8 mouse cellular contexts compared by ENCODE assay signal in genomic region chrX:20060769-20061315, GRCm38 (mm10). TPM values are rescaled to one million over a fixed set of nuclear protein-coding genes. Genes with fewer than 3 reads are reported as not detected.
DNase-seq lines count a peak whose midpoint lies in the region; ATAC-seq lines count a peak whose summit lies in the region.

No protein-coding gene starts in this region.

- peak; percentile 24 for DNase-seq in adrenal gland, adult 2 months
- DNase-seq in adrenal gland, postnatal 4 days (ENCODE audit: low spot score in 2 of 2): no peak
- peak; percentile 10 for DNase-seq in right cerebral cortex, postnatal 4 days
- no peak for DNase-seq in right cerebral cortex, adult 18-20 months
- DNase-seq in limb, embryonic 11.5 days (ENCODE audit: low spot score): no peak
- DNase-seq in layer of hippocampus, adult 11-12 months (ENCODE audit: low spot score): no peak

- peak overlapping the region; percentile 86 for H3K4me2 ChIP-seq in heart, embryonic 15.5 days
- H3K4me2 ChIP-seq in limb, embryonic 11.5 days (ENCODE audit: low read depth, severe bottlenecking): peak overlapping the region; percentile 64
- H3K4me2 ChIP-seq in neural tube, embryonic 15.5 days: peak overlapping the region; percentile 72

- H3K27me3 ChIP-seq in heart, embryonic 15.5 days: 0 out of 2 replicates have a peak, but pooled peaks cover 3% of the 10 kb centered on the region
- peaks cover 9% of the 10 kb centered on the region for H3K27me3 ChIP-seq in limb, embryonic 11.5 days (ENCODE audit: control insufficient read depth, insufficient read depth, low read length)
- H3K27me3 ChIP-seq in neural tube, embryonic 15.5 days (replicated peaks): no peaks in the 10 kb centered on the region

- H3K27ac ChIP-seq in heart, embryonic 15.5 days: no peak overlapping the region
- no peak overlapping the region for H3K27ac ChIP-seq in limb, embryonic 11.5 days (replicated peaks; ENCODE audit: low read depth, low read length)
- H3K27ac ChIP-seq in neural tube, embryonic 15.5 days (replicated peaks): no peak overlapping the region

- no peak for ATAC-seq in heart, embryonic 15.5 days (replicated peaks; ENCODE audit: insufficient number of reproducible peaks, insufficient read depth, low FRiP score, low read depth)
- ATAC-seq in limb, embryonic 11.5 days (ENCODE audit: insufficient number of reproducible peaks, low FRiP score, low TSS enrichment, low read depth): no peak
- ATAC-seq in neural tube, embryonic 15.5 days (ENCODE audit: low FRiP score): peak; percentile 46

- WGBS in heart, embryonic 15.5 days: 11% methylated on average over 37 of the region's 47 CpGs
- 20% methylated on average over 47 of the region's 47 CpGs for WGBS in limb, embryonic 11.5 days
- 22% methylated on average over 47 of the region's 47 CpGs for WGBS in neural tube, embryonic 15.5 days

- H3K9me3 ChIP-seq in heart, embryonic 15.5 days (replicated peaks): no peaks in the 10 kb centered on the region
- no peaks in the 10 kb centered on the region for H3K9me3 ChIP-seq in limb, embryonic 11.5 days (ENCODE audit: control insufficient read depth, low read length)
- H3K9me3 ChIP-seq in neural tube, embryonic 15.5 days (replicated peaks): no peaks in the 10 kb centered on the region

- peak overlapping the region; percentile 58 for H3K4me3 ChIP-seq in heart, embryonic 15.5 days
- peak overlapping the region; percentile 35 for H3K4me3 ChIP-seq in limb, embryonic 11.5 days (ENCODE audit: low read depth, low read length)
- peak overlapping the region; percentile 45 for H3K4me3 ChIP-seq in neural tube, embryonic 15.5 days (replicated peaks)

- no peaks in the 10 kb centered on the region; the same call in 1 of the 2 replicates for H3K4me1 ChIP-seq in heart, embryonic 15.5 days (replicated peaks)
- H3K4me1 ChIP-seq in limb, embryonic 11.5 days (ENCODE audit: control insufficient read depth, insufficient read depth, low read length): no peaks in the 10 kb centered on the region
- H3K4me1 ChIP-seq in neural tube, embryonic 15.5 days: 0 out of 2 replicates have a peak, but pooled peaks cover 3% of the 10 kb centered on the region

- H3K9ac ChIP-seq in heart, embryonic 15.5 days: peak overlapping the region; percentile 40; the same call in 1 of the 2 replicates
- H3K9ac ChIP-seq in limb, embryonic 11.5 days (ENCODE audit: low read length): no peak overlapping the region
- H3K9ac ChIP-seq in neural tube, embryonic 15.5 days (replicated peaks): peak overlapping the region; percentile 36

- no peaks in the 10 kb centered on the region for H3K36me3 ChIP-seq in heart, embryonic 15.5 days
- no peaks in the 10 kb centered on the region for H3K36me3 ChIP-seq in limb, embryonic 11.5 days (ENCODE audit: control insufficient read depth, insufficient read depth, low read length)
- H3K36me3 ChIP-seq in neural tube, embryonic 15.5 days: no peaks in the 10 kb centered on the region

RNA-seq across cellular contexts. Expression of gene Chst7, which starts 1.5 kb away (rescaled TPM):
- total RNA-seq in adrenal gland, adult 2 months (2021): 1 to 10 TPM in 1 of 2 experiments, under 1 TPM in 1; 0.98 to 1.5 TPM
- 4.2 and 6.6 TPM in 2 replicates for polyA plus RNA-seq in adrenal gland, adult 2 months (2012; rRNA removed)
- 1 to 10 TPM; 2.9 to 3.2 TPM for total RNA-seq in adrenal gland, postnatal 4 days (2021)
- 5.9 and 6.2 TPM in 2 replicates for polyA plus RNA-seq in heart, embryonic 15.5 days (2015; fragmentation: Nextera tagmentation; extraction: Ambion mirVana)
- polyA plus RNA-seq in limb, embryonic 11.5 days (2014; fragmentation: Nextera tagmentation; extraction: Ambion mirVana): 0.82 and 1.3 TPM in 2 replicates
- 6.6 and 6.7 TPM in 2 replicates for polyA plus RNA-seq in neural tube, embryonic 15.5 days (2015; fragmentation: Nextera tagmentation; extraction: Ambion mirVana)

Comparison
In these comparisons a context has a peak if more than half of its experiments do, and no peak if none do; other contexts are left out.
1. DNase-seq: peak in adrenal gland, adult 2 months (single experiment) and right cerebral cortex, postnatal 4 days (single experiment); none in adrenal gland, postnatal 4 days (0 of 2), right cerebral cortex, adult 18-20 months (single experiment), limb, embryonic 11.5 days (single experiment) and layer of hippocampus, adult 11-12 months (single experiment).
2. Peak in every context shown above with its lines, with median percentiles within 50 percentile points of each other: H3K4me2 ChIP-seq and H3K4me3 ChIP-seq.